Comparison of ENCODE assay signal across 25 mouse cellular contexts in genomic region chr8:13205311-13205710, GRCm38 (mm10). TPM values are rescaled to one million over a fixed set of nuclear protein-coding genes. Genes with fewer than 3 reads are reported as not detected.
A peak's percentile ranks its signal among the peaks of the same experiment; 100 is the strongest.
DNase-seq lines count a peak whose midpoint lies in the region; ATAC-seq and TF ChIP-seq lines count a peak whose summit lies in the region.
"Had no signal": no experiment of that assay in that cellular context is flagged by ENCODE, and none has a peak within 500 bp of the region (broad histone marks: within the 10 kb centered on the region; RNA-seq: fewer than 3 reads in every experiment).

No protein-coding gene starts in this region.

- TF ChIP-seq EP300 in liver, embryonic 14.5 days (IDR thresholded peaks at IDR 0.05; ENCODE audit: low read depth), result no peak

- H3K4me3 ChIP-seq in intestine, embryonic 16.5 days (ENCODE audit: low read length), result no peak overlapping the region
- no peak overlapping the region for H3K4me3 ChIP-seq in intestine, embryonic 15.5 days (replicated peaks)
- peak overlapping the region; percentile 8; the same call in 1 of the 2 replicates for H3K4me3 ChIP-seq in E14TG2a.4 (replicated peaks; ENCODE audit: low read length)
- H3K4me3 ChIP-seq in liver, embryonic 14.5 days (ENCODE audit: insufficient read depth in 1 of 2, low read depth in 2 of 2, low read length in 2 of 2), result no peak overlapping the region
- H3K4me3 ChIP-seq: hindbrain, embryonic 10.5 days; limb, embryonic 12.5 days; lung, embryonic 15.5 days; midbrain, embryonic 15.5 days; neural tube, embryonic 15.5 days had no signal

- TF ChIP-seq CTCF in E14TG2a.4 (conservative IDR thresholded peaks at IDR 0.05; ENCODE audit: low read length), result no peak
- no peak for TF ChIP-seq CTCF in liver, embryonic 14.5 days (IDR thresholded peaks at IDR 0.05; ENCODE audit: low read depth)

- H3K9me3 ChIP-seq in intestine, embryonic 16.5 days (ENCODE audit: control insufficient read depth, low read length), result no peaks in the 10 kb centered on the region
- no peaks in the 10 kb centered on the region for H3K9me3 ChIP-seq in intestine, embryonic 15.5 days
- peaks cover 3% of the 10 kb centered on the region; the same call in 1 of the 2 replicates for H3K9me3 ChIP-seq in E14TG2a.4 (ENCODE audit: low read length)
- no peaks in the 10 kb centered on the region for H3K9me3 ChIP-seq in liver, embryonic 14.5 days (ENCODE audit: control insufficient read depth, low read length)
- H3K9me3 ChIP-seq: hindbrain, embryonic 10.5 days; limb, embryonic 12.5 days; lung, embryonic 15.5 days; megakaryocyte, embryonic 14.5 days; midbrain, embryonic 15.5 days; neural tube, embryonic 15.5 days had no signal

- H3K4me1 ChIP-seq in intestine, embryonic 16.5 days (ENCODE audit: control insufficient read depth, insufficient read depth, low read length), result peaks cover 11% of the 10 kb centered on the region
- peaks cover 4% of the 10 kb centered on the region for H3K4me1 ChIP-seq in intestine, embryonic 15.5 days (replicated peaks)
- peaks cover 80% of the 10 kb centered on the region for H3K4me1 ChIP-seq in E14TG2a.4 (replicated peaks; ENCODE audit: low read depth, low read length)
- H3K4me1 ChIP-seq in liver, embryonic 14.5 days (replicated peaks; ENCODE audit: control insufficient read depth in 2 of 2, insufficient read depth in 2 of 2, low read length in 1 of 2), result peaks cover 64 to 78% of the 10 kb centered on the region in 2 experiments

- no peaks in the 10 kb centered on the region for H3K36me3 ChIP-seq in intestine, embryonic 16.5 days (ENCODE audit: control insufficient read depth, insufficient read depth, low read length)
- no peaks in the 10 kb centered on the region for H3K36me3 ChIP-seq in intestine, embryonic 15.5 days
- peaks cover 7% of the 10 kb centered on the region for H3K36me3 ChIP-seq in E14TG2a.4 (ENCODE audit: insufficient read depth, low read length)
- H3K36me3 ChIP-seq in liver, embryonic 14.5 days (replicated peaks; ENCODE audit: control insufficient read depth, insufficient read depth, low read depth), result no peaks in the 10 kb centered on the region; the same call in 1 of the 2 replicates
- H3K36me3 ChIP-seq: hindbrain, embryonic 10.5 days; limb, embryonic 12.5 days; lung, embryonic 15.5 days; midbrain, embryonic 15.5 days; neural tube, embryonic 15.5 days had no signal

- no peak overlapping the region for H3K4me2 ChIP-seq in intestine, embryonic 16.5 days (ENCODE audit: low read depth, low read length)
- no peak overlapping the region for H3K4me2 ChIP-seq in intestine, embryonic 15.5 days (replicated peaks)
- peak overlapping the region; percentile 59 for H3K4me2 ChIP-seq in liver, embryonic 14.5 days (ENCODE audit: low read depth)
- H3K4me2 ChIP-seq: limb, embryonic 12.5 days; lung, embryonic 15.5 days; midbrain, embryonic 15.5 days; neural tube, embryonic 15.5 days had no signal

- DNase-seq in liver, embryonic 14.5 days (ENCODE audit: low read depth in 3 of 3, low spot score in 3 of 3), result no peak
- DNase-seq in lung, postnatal 36 days, result peak; percentile 57
- DNase-seq in embryo, embryonic 10 days (ENCODE audit: low spot score), result no peak
- no peak for DNase-seq in cerebellum, adult 18-20 months
- DNase-seq in cerebellum, adult 9-11 months, result no peak
- DNase-seq: adrenal gland, adult 2 months; cerebellum, postnatal 10 days; embryo, embryonic 11 days; heart, adult 18-20 months; kidney, adult 8-10 months; layer of hippocampus, adult 9-11 months; right cerebral cortex, postnatal 4 days; thymus, postnatal 25 days had no signal

- H3K27me3 ChIP-seq in intestine, embryonic 16.5 days (replicated peaks; ENCODE audit: control insufficient read depth, insufficient read depth, low read length), result 0 out of 2 replicates have a peak, but pooled peaks cover 9% of the 10 kb centered on the region
- H3K27me3 ChIP-seq in intestine, embryonic 15.5 days (replicated peaks), result peaks cover 7% of the 10 kb centered on the region; the same call in 1 of the 2 replicates
- H3K27me3 ChIP-seq in E14TG2a.4 (ENCODE audit: insufficient read depth, low read length), result no peaks in the 10 kb centered on the region
- H3K27me3 ChIP-seq in liver, embryonic 14.5 days (ENCODE audit: control insufficient read depth, insufficient read depth, low read length), result no peaks in the 10 kb centered on the region

- peak overlapping the region; percentile 63 for H3K27ac ChIP-seq in intestine, embryonic 16.5 days (ENCODE audit: low read length)
- H3K27ac ChIP-seq in intestine, embryonic 15.5 days, result no peak overlapping the region
- H3K27ac ChIP-seq in liver, embryonic 14.5 days, result peak overlapping the region; percentile 72
- H3K27ac ChIP-seq: hindbrain, embryonic 10.5 days; hindbrain, postnatal 0 days; limb, embryonic 12.5 days; midbrain, embryonic 15.5 days; neural tube, embryonic 15.5 days had no signal

- WGBS in intestine, embryonic 16.5 days, result 72% methylated on average over 5 of the region's 5 CpGs
- WGBS in intestine, embryonic 15.5 days, result 75% methylated on average over 5 of the region's 5 CpGs
- WGBS in liver, embryonic 14.5 days (ENCODE audit: insufficient replicate concordance), result 86% methylated on average over 5 of the region's 5 CpGs

- H3K9ac ChIP-seq in intestine, embryonic 16.5 days (ENCODE audit: low read depth, low read length), result no peak overlapping the region
- no peak overlapping the region for H3K9ac ChIP-seq in intestine, embryonic 15.5 days
- no peak overlapping the region; the same call in 1 of the 2 replicates for H3K9ac ChIP-seq in liver, embryonic 14.5 days (replicated peaks)
- H3K9ac ChIP-seq: limb, embryonic 12.5 days; lung, embryonic 15.5 days; midbrain, embryonic 15.5 days; neural tube, embryonic 15.5 days had no signal

- ATAC-seq in intestine, embryonic 16.5 days, result no peak
- no peak for ATAC-seq in intestine, embryonic 15.5 days
- ATAC-seq in liver, embryonic 14.5 days (ENCODE audit: insufficient read depth), result no peak
- ATAC-seq: hindbrain, postnatal 0 days; midbrain, embryonic 15.5 days had no signal

RNA-seq across cellular contexts. Expression of gene Grtp1, which starts 4.9 kb away (rescaled TPM):
- 71.7 and 75.3 TPM in 2 replicates for polyA plus RNA-seq in intestine, embryonic 16.5 days (2015; fragmentation: Nextera tagmentation; extraction: Ambion mirVana)
- 51.6 and 56.3 TPM in 2 replicates for polyA plus RNA-seq in intestine, embryonic 15.5 days (2015; fragmentation: Nextera tagmentation; extraction: Ambion mirVana)
- polyA plus RNA-seq in liver, embryonic 14.5 days (2012; rRNA removed), result 5.7 TPM in 2 replicates
- 9.5 and 10.1 TPM in 2 replicates for polyA plus RNA-seq in liver, embryonic 14.5 days (2014; fragmentation: Nextera tagmentation; extraction: Ambion mirVana)

RNA-seq across cellular contexts. Expression of gene Lamp1, which starts 46.4 kb away (rescaled TPM):
- 256 and 550 TPM in 2 replicates for polyA plus RNA-seq in intestine, embryonic 16.5 days (2015; fragmentation: Nextera tagmentation; extraction: Ambion mirVana)
- polyA plus RNA-seq in intestine, embryonic 15.5 days (2015; fragmentation: Nextera tagmentation; extraction: Ambion mirVana), result 404 and 407 TPM in 2 replicates
- 112 and 137 TPM in 2 replicates for polyA plus RNA-seq in liver, embryonic 14.5 days (2012; rRNA removed)
- 178 and 198 TPM in 2 replicates for polyA plus RNA-seq in liver, embryonic 14.5 days (2014; fragmentation: Nextera tagmentation; extraction: Ambion mirVana)

RNA-seq across cellular contexts. Expression of gene Adprhl1, which starts 48.7 kb away (rescaled TPM):
- 0.29 and 0.40 TPM in 2 replicates for polyA plus RNA-seq in intestine, embryonic 16.5 days (2015; fragmentation: Nextera tagmentation; extraction: Ambion mirVana)
- polyA plus RNA-seq in intestine, embryonic 15.5 days (2015; fragmentation: Nextera tagmentation; extraction: Ambion mirVana), result 0.24 and 0.43 TPM in 2 replicates
- polyA plus RNA-seq in liver, embryonic 14.5 days (2012; rRNA removed), result not detected in 2 replicates
- not detected in 2 replicates for polyA plus RNA-seq in liver, embryonic 14.5 days (2014; fragmentation: Nextera tagmentation; extraction: Ambion mirVana)
- polyA plus RNA-seq: forebrain, embryonic 11.5 days; midbrain, embryonic 15.5 days; testis, adult 2 months had no signal
